9 mouse cellular contexts compared by ENCODE assay signal in the genomic region with DNA sequence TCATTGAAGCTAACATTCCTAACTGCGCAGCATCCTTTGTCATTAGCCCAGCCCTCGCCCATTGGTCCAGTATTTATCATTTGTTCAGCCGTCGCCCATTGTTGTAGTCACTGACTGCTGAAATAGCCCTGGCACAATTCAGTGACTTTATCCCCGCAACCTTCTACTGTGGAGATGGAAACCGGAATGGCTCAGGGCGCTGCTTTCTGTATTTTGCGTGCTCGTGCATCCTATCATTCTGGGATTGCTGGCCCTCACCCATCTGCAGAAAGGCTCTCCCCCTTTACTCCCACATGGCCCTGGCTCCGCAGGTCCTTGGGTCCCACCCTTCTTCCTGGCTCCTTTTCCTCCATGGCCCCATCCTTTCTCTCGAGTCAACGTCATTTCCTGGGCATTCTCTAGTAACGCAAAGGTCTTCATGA. TPM values are rescaled to one million over a fixed set of nuclear protein-coding genes. Genes with fewer than 3 reads are reported as not detected.
DNase-seq lines count a peak whose midpoint lies in the region; ATAC-seq and TF ChIP-seq lines count a peak whose summit lies in the region.
"Had no signal": no experiment of that assay in that cellular context is flagged by ENCODE, and none has a peak within 500 bp of the region (broad histone marks: within the 10 kb centered on the region; RNA-seq: fewer than 3 reads in every experiment).

No protein-coding gene starts in this region.

- no peak overlapping the region for H3K4me3 ChIP-seq in liver, adult 2 months (ENCODE audit: insufficient read depth, low read depth, low read length)
- H3K4me3 ChIP-seq in cerebellum, adult 2 months (replicated peaks; ENCODE audit: insufficient read depth, low read depth, low read length): peak overlapping the region; percentile 77
- peak overlapping the region; percentile 58 for H3K4me3 ChIP-seq in forebrain, embryonic 12.5 days (replicated peaks)
- H3K4me3 ChIP-seq in limb, embryonic 12.5 days (replicated peaks): peak overlapping the region; percentile 67
- peak overlapping the region; percentile 62 for H3K4me3 ChIP-seq in neural tube, embryonic 12.5 days

- no peaks in the 10 kb centered on the region for H3K27me3 ChIP-seq in liver, adult 2 months (ENCODE audit: control insufficient read depth, insufficient read depth, low read length)
- H3K27me3 ChIP-seq in cerebellum, adult 2 months (ENCODE audit: control insufficient read depth, insufficient read depth, low read length): no peaks in the 10 kb centered on the region
- H3K27me3 ChIP-seq in forebrain, embryonic 12.5 days: no peaks in the 10 kb centered on the region
- no peaks in the 10 kb centered on the region for H3K27me3 ChIP-seq in limb, embryonic 12.5 days
- H3K27me3 ChIP-seq in neural tube, embryonic 12.5 days (replicated peaks): no peaks in the 10 kb centered on the region

- H3K4me2 ChIP-seq in forebrain, embryonic 12.5 days: peak overlapping the region; percentile 83
- H3K4me2 ChIP-seq in limb, embryonic 12.5 days: peak overlapping the region; percentile 73
- peak overlapping the region; percentile 81 for H3K4me2 ChIP-seq in neural tube, embryonic 12.5 days (replicated peaks)

- no peak for TF ChIP-seq CTCF in liver, adult 2 months (IDR thresholded peaks at IDR 0.05; ENCODE audit: low read depth, low read length)
- no peak for TF ChIP-seq CTCF in cerebellum, adult 2 months (IDR thresholded peaks at IDR 0.05; ENCODE audit: borderline replicate concordance, insufficient read depth, low read depth, low read length)

- 36% methylated on average over 13 of the region's 13 CpGs for WGBS in liver, adult 2 months
- WGBS in cerebellum, adult 2 months: 3% methylated on average over 13 of the region's 13 CpGs
- 16% methylated on average over 13 of the region's 13 CpGs for WGBS in forebrain, embryonic 12.5 days
- WGBS in limb, embryonic 12.5 days: 19% methylated on average over 13 of the region's 13 CpGs
- WGBS in neural tube, embryonic 12.5 days: 13% methylated on average over 13 of the region's 13 CpGs

- ATAC-seq in forebrain, embryonic 12.5 days (ENCODE audit: low FRiP score): peak; percentile 53
- ATAC-seq in limb, embryonic 12.5 days (ENCODE audit: insufficient number of reproducible peaks, insufficient read depth, low FRiP score, low TSS enrichment, low read depth): no peak
- ATAC-seq in neural tube, embryonic 12.5 days (ENCODE audit: low FRiP score, low read depth): peak; percentile 57

- no peaks in the 10 kb centered on the region for H3K9me3 ChIP-seq in forebrain, embryonic 12.5 days
- no peaks in the 10 kb centered on the region for H3K9me3 ChIP-seq in limb, embryonic 12.5 days
- no peaks in the 10 kb centered on the region for H3K9me3 ChIP-seq in neural tube, embryonic 12.5 days

- H3K36me3 ChIP-seq in liver, adult 2 months (ENCODE audit: control insufficient read depth, insufficient read depth, low read length): no peaks in the 10 kb centered on the region
- no peaks in the 10 kb centered on the region for H3K36me3 ChIP-seq in forebrain, embryonic 12.5 days (replicated peaks)
- H3K36me3 ChIP-seq in limb, embryonic 12.5 days: no peaks in the 10 kb centered on the region
- no peaks in the 10 kb centered on the region for H3K36me3 ChIP-seq in neural tube, embryonic 12.5 days

- H3K4me1 ChIP-seq in liver, adult 2 months (ENCODE audit: control insufficient read depth, insufficient read depth, low read length): peaks cover 11% of the 10 kb centered on the region
- peaks cover 3% of the 10 kb centered on the region; the same call in 1 of the 2 replicates for H3K4me1 ChIP-seq in cerebellum, adult 2 months (ENCODE audit: control insufficient read depth, insufficient read depth, low read length)
- peaks cover 24% of the 10 kb centered on the region for H3K4me1 ChIP-seq in forebrain, embryonic 12.5 days
- peaks cover 28% of the 10 kb centered on the region for H3K4me1 ChIP-seq in limb, embryonic 12.5 days (replicated peaks)
- peaks cover 15% of the 10 kb centered on the region for H3K4me1 ChIP-seq in neural tube, embryonic 12.5 days

- 0 out of 2 replicates have a peak overlapping the region, but pooled peaks have one; percentile 2 for H3K9ac ChIP-seq in liver, adult 2 months (ENCODE audit: low read depth, low read length)
- no peak overlapping the region for H3K9ac ChIP-seq in forebrain, embryonic 12.5 days
- 0 out of 2 replicates have a peak overlapping the region, but pooled peaks have one; percentile 12 for H3K9ac ChIP-seq in limb, embryonic 12.5 days (replicated peaks)
- H3K9ac ChIP-seq in neural tube, embryonic 12.5 days: peak overlapping the region; percentile 52; the same call in 1 of the 2 replicates

- no peaks in the 10 kb centered on the region for H3K79me2 ChIP-seq in liver, adult 2 months (ENCODE audit: control insufficient read depth, insufficient read depth, low read length)

- H3K27ac ChIP-seq in liver, adult 2 months (replicated peaks; ENCODE audit: insufficient read depth, low read depth, low read length): no peak overlapping the region
- peak overlapping the region; percentile 67 for H3K27ac ChIP-seq in cerebellum, adult 2 months (ENCODE audit: insufficient read depth, low read length)
- peak overlapping the region; percentile 68; the same call in 1 of the 2 replicates for H3K27ac ChIP-seq in forebrain, embryonic 12.5 days
- peak overlapping the region; percentile 2; the same call in 1 of the 2 replicates for H3K27ac ChIP-seq in limb, embryonic 12.5 days
- peak overlapping the region; percentile 72; the same call in 1 of the 2 replicates for H3K27ac ChIP-seq in neural tube, embryonic 12.5 days

- no peak for TF ChIP-seq POLR2A in liver, adult 2 months (IDR thresholded peaks at IDR 0.05; ENCODE audit: extremely low read depth, insufficient read depth, low read length)
- TF ChIP-seq POLR2A in cerebellum, adult 2 months (IDR thresholded peaks at IDR 0.05; ENCODE audit: borderline replicate concordance, insufficient read depth, low read length): peak; percentile 54; the same call in 1 of the 2 replicates

- DNase-seq in liver, adult 2 months (ENCODE audit: extremely low read depth, low read depth, low spot score): no peak
- DNase-seq in liver: no peak
- peak; percentile 70 to 75 for DNase-seq in cerebellum, adult 2 months
- no peak for DNase-seq in spleen, postnatal 10 days (ENCODE audit: low spot score in 2 of 2)
- no peak for DNase-seq in testis, postnatal 14 days (ENCODE audit: low spot score)

RNA-seq across cellular contexts. Expression of gene Flywch2, which starts 0.6 kb away (rescaled TPM):
- 1.5 and 1.8 TPM in 2 replicates for total RNA-seq in liver, adult 2 months (2014; rRNA removed)
- polyA plus RNA-seq in liver, adult 2 months (2012; rRNA removed): 1.5 and 2.6 TPM in 2 replicates
- polyA plus RNA-seq in cerebellum, adult 2 months (2012; rRNA removed): 50.5 and 54.8 TPM in 2 replicates
- 32.7 and 33.5 TPM in 2 replicates for polyA plus RNA-seq in forebrain, embryonic 12.5 days (2016; fragmentation: Nextera tagmentation; extraction: Ambion mirVana)
- polyA plus RNA-seq in limb, embryonic 12.5 days (2016; fragmentation: Nextera tagmentation; extraction: Ambion mirVana): 71.0 and 76.7 TPM in 2 replicates
- polyA plus RNA-seq in neural tube, embryonic 12.5 days (2016; fragmentation: Nextera tagmentation; extraction: Ambion mirVana): 47.0 and 47.5 TPM in 2 replicates
- total RNA-seq: neutrophil, adult 5-6 weeks had no signal

RNA-seq across cellular contexts. Expression of gene Srrm2, which starts 3.8 kb away (rescaled TPM):
- 33.0 and 46.5 TPM in 2 replicates for total RNA-seq in liver, adult 2 months (2014; rRNA removed)
- 177 and 316 TPM in 2 replicates for polyA plus RNA-seq in liver, adult 2 months (2012; rRNA removed)
- 711 and 720 TPM in 2 replicates for polyA plus RNA-seq in cerebellum, adult 2 months (2012; rRNA removed)
- polyA plus RNA-seq in forebrain, embryonic 12.5 days (2016; fragmentation: Nextera tagmentation; extraction: Ambion mirVana): 660 and 697 TPM in 2 replicates
- 639 and 703 TPM in 2 replicates for polyA plus RNA-seq in limb, embryonic 12.5 days (2016; fragmentation: Nextera tagmentation; extraction: Ambion mirVana)
- polyA plus RNA-seq in neural tube, embryonic 12.5 days (2016; fragmentation: Nextera tagmentation; extraction: Ambion mirVana): 617 and 693 TPM in 2 replicates

RNA-seq across cellular contexts. Expression of gene Flywch1, which starts 15.1 kb away (rescaled TPM):
- total RNA-seq in liver, adult 2 months (2014; rRNA removed): 11.1 and 12.6 TPM in 2 replicates
- polyA plus RNA-seq in liver, adult 2 months (2012; rRNA removed): 13.8 and 14.2 TPM in 2 replicates
- 341 and 366 TPM in 2 replicates for polyA plus RNA-seq in cerebellum, adult 2 months (2012; rRNA removed)
- 173 and 179 TPM in 2 replicates for polyA plus RNA-seq in forebrain, embryonic 12.5 days (2016; fragmentation: Nextera tagmentation; extraction: Ambion mirVana)
- 136 and 140 TPM in 2 replicates for polyA plus RNA-seq in limb, embryonic 12.5 days (2016; fragmentation: Nextera tagmentation; extraction: Ambion mirVana)
- 234 and 241 TPM in 2 replicates for polyA plus RNA-seq in neural tube, embryonic 12.5 days (2016; fragmentation: Nextera tagmentation; extraction: Ambion mirVana)

RNA-seq across cellular contexts. Expression of gene Kremen2, which starts 40.9 kb away (rescaled TPM):
- total RNA-seq in liver, adult 2 months (2014; rRNA removed): not detected in 2 replicates
- 0.06 TPM in 1 of 2 replicates, not detected in the other for polyA plus RNA-seq in liver, adult 2 months (2012; rRNA removed)
- 0.57 and 0.84 TPM in 2 replicates for polyA plus RNA-seq in cerebellum, adult 2 months (2012; rRNA removed)
- 1.4 and 1.6 TPM in 2 replicates for polyA plus RNA-seq in forebrain, embryonic 12.5 days (2016; fragmentation: Nextera tagmentation; extraction: Ambion mirVana)
- 30.0 and 34.8 TPM in 2 replicates for polyA plus RNA-seq in limb, embryonic 12.5 days (2016; fragmentation: Nextera tagmentation; extraction: Ambion mirVana)
- 5.8 and 6.1 TPM in 2 replicates for polyA plus RNA-seq in neural tube, embryonic 12.5 days (2016; fragmentation: Nextera tagmentation; extraction: Ambion mirVana)

RNA-seq across cellular contexts. Expression of gene Elob, which starts 42.4 kb away (rescaled TPM):
- 153 and 187 TPM in 2 replicates for total RNA-seq in liver, adult 2 months (2014; rRNA removed)
- polyA plus RNA-seq in liver, adult 2 months (2012; rRNA removed): 276 and 336 TPM in 2 replicates
- polyA plus RNA-seq in cerebellum, adult 2 months (2012; rRNA removed): 621 and 628 TPM in 2 replicates
- polyA plus RNA-seq in forebrain, embryonic 12.5 days (2016; fragmentation: Nextera tagmentation; extraction: Ambion mirVana): 1,039 and 1,118 TPM in 2 replicates
- 1,179 and 1,231 TPM in 2 replicates for polyA plus RNA-seq in limb, embryonic 12.5 days (2016; fragmentation: Nextera tagmentation; extraction: Ambion mirVana)
- polyA plus RNA-seq in neural tube, embryonic 12.5 days (2016; fragmentation: Nextera tagmentation; extraction: Ambion mirVana): 1,078 and 1,213 TPM in 2 replicates

Comparison
In these comparisons a context has a peak if more than half of its experiments do, and no peak if none do; other contexts are left out.
1. DNase-seq: peak in cerebellum, adult 2 months (2 of 2); none in liver, adult 2 months (single experiment), liver (single experiment), spleen, postnatal 10 days (0 of 2) and testis, postnatal 14 days (single experiment).
2. Peak in every context shown above with its lines, with median percentiles within 50 percentile points of each other: H3K4me2 ChIP-seq.